Mouse (Mus musculus): ENCODE results near the gene Flt3l.
"Not testable (repeated sequence)": the region's sequence is repeated elsewhere in the genome, so short reads cannot be mapped to it uniquely, and the experiment has no call there.

Gene Flt3l

DNA sequence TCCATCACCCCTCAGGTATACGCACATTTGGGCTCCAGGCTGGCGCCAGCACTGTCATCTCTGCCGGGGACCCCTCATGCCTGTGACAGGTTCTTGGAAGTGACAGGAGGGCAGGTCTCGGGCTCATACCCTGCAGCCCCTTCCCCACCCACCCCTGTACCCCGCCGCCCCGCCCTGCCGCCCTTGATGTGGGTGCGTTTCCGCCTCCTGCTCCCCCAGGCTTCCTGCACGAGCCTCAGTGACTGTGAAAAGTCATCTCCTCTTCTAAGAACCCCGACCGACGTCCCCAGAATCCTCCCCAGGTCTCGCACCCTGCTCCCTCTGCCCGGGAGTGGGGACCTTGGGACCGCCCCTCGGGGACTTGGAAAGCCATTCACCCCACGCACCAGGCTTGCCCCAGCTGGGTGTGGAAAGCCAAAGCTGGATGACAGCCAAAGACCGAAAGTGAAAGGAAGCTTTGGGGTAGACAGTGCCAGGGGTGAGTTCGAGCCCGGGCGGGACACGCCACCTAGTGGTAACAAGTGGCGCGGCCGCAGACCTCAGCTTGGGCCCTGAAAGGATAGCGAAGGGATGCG lies at the start of gene Flt3l, which contains the start of gene Gm45713:
TSS of gene Flt3l (minus strand) at position 440 of the 575 bp plus-strand sequence.
TSS of gene Gm45713 (minus strand) at position 239 of the 575 bp plus-strand sequence.
- peak; percentile 72 for DNase-seq (ENCODE audit: low read depth, low spot score)

DNA sequence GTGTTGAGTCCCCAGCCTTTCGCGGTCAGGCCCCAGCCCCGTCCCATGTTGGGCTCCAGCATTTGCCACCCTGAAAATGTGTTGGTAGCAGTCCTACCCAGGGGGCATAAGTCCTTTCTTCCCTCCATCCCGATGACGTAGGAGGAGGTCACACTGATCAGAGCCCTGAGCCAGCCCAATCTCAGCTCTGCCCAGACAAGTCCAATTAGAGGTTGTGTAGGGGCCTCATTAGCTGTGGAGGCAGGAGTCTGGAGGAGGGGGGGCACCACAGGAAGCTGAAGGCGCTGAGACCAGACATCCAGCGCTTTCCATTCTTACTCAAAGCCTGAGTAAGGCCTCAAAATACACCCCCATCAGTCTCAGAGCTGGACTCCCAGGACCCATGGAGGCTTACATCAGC lies 49.7 kb upstream of the Flt3l start:
- DNase-seq (ENCODE audit: low read depth, low spot score): no peak

DNA sequence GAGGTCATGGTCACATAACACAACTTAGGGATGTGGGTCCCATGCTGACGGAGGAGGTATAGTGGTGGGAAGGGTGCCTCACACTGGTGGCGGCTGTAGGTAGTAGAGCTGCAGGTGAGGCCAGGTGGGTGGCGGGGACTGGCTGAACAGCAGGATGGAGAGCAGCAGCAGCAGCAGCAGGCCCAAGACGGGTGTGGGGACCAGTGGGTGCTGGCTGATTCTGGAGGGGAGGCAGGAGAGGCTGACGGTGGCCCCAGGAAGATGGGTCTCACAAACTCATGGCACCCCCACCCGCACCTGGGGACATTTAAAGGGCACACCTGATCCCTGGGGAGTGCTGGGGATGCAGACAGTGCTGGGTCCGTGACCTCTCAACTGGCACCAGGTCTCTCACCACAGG lies 47.4 kb upstream of the Flt3l start:
- DNase-seq (ENCODE audit: low read depth, low spot score): no peak

DNA sequence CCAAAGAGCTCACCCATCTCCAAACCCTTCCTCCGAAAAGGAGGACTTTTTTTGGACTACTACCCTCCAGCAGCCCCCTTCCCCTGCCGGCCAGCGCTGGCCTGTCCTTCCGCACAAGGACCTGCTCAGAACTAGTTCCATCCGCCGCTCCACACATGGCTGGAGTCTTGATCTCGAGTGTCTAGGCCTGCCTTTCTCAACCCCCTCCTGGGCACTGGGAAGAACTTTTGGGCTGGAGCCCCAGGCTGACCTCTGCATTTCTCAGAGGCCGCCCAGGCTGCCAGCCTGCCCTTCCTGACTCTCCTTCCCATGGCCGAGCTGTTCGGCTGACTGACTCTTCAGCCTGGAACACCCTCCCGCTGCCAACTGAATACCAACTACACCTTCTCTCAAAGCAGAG lies 46.4 kb upstream of the Flt3l start:
- DNase-seq (ENCODE audit: low read depth, low spot score): no peak

DNA sequence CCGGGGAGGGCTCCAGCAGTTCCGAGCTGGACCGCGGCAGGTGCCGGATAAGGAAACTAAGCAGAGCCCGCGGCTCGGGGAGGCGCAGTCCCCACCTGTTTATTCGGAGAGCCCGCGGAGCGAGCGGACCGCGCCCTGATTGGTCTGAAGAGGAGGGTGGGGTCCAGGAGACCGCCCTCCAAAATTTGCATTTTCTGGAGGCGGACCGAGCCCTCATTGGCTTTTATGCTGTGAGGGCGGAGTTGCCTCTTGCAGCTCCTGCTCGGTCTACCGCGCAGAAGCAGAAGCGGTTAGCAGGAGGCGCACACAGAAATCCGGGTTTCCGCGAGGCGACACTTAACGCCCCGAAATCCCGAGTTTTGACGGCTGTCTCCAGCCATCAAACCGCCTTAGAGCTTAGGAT lies 46.0 kb upstream of the Flt3l start:
- peak; percentile 92 for DNase-seq (ENCODE audit: low read depth, low spot score)

DNA sequence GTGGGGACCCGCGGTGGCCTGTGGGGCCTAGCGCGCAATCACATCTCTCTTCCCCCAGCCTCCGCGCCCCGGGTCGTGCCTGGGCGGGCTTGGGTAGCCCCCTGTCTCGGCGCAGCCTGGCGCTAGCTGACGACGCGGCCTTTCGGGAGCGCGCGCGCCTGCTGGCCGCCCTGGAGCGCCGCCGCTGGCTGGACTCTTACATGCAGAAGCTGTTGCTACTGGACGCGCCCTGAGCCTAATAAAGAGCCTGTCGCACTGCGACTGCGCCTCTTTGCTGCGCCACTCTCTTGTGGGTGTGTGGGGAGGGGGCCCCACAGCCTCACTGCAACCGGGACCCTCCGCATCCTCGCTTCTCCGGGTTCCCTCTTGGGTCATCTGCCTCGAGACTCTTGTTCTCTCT lies 45.3 kb upstream of the Flt3l start:
- DNase-seq (ENCODE audit: low read depth, low spot score): no peak

DNA sequence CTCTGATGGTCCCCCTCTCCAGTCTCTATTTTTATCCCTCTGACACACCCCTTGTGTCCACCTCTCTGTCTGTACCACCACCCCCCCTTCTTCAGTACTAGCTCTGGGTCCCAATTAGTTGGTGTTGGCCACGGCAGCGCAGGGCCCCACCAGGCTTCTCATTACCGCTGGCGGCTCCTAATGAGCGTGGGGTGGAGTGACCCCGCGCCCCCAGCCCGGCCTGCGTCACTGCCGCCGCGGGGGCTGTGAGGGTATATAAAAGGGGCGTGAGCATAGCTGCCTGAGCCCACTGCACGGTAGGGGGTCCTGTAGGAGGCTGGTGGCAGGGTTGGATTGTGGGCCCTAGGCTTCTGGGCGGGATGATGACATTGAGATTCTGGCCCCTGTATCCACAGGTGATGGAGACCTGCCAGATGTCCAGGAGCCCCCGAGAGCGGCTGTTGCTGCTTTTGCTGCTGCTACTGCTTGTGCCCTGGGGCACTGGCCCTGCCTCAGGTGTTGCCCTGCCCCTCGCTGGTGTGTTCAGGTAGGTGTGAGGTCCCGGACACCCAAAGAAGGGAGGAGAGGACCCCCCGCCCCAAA lies 44.8 kb upstream of the Flt3l start, which contains the start of gene Pth2:
TSS of gene Pth2 (plus strand) at position 100 of the 582 bp plus-strand sequence.
- no peak for DNase-seq (ENCODE audit: low read depth, low spot score)

DNA sequence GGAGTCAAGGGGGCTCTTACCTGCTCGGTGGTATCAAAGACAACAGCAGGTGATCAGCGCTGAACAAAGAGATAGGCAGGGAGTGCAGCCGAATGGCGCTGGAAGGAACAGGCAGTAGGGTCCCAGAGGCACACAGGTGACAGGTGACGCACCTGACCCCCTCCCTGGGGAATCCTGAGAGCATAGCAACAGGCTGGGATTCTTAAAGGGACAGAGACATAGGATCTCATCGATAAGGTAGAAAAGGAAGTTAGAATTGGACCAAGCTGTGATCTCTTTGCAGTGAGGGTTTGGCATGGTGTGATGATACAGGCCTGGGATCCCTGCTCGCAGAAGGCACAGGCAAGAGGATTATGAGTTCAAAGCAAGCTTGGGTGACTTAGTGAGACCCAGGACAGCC lies 43.2 kb upstream of the Flt3l start, which contains the start of gene Gfy:
TSS of gene Gfy (minus strand) at position 101 of the 400 bp plus-strand sequence.
- DNase-seq (ENCODE audit: low read depth, low spot score): no peak

DNA sequence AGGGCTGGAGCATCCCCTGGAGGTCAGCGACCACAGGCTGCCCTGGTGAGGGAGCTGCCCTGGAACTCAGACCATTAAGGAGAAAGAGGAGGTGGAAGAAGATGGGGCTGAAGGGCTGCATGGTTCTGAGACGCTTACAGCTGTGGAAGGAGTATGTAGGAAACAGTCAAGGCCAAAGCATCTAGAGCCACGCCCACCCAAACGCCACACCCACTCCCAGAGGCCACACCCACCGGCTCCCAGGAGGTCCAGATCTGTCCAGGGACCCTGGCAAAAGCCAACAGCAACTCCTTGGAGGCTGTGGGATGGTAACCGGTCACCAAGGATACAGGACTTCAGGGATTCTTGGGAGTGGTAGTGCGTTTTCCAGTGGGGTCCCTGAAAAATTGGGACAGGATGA lies 42.3 kb upstream of the Flt3l start:
- no peak for DNase-seq (ENCODE audit: low read depth, low spot score)

DNA sequence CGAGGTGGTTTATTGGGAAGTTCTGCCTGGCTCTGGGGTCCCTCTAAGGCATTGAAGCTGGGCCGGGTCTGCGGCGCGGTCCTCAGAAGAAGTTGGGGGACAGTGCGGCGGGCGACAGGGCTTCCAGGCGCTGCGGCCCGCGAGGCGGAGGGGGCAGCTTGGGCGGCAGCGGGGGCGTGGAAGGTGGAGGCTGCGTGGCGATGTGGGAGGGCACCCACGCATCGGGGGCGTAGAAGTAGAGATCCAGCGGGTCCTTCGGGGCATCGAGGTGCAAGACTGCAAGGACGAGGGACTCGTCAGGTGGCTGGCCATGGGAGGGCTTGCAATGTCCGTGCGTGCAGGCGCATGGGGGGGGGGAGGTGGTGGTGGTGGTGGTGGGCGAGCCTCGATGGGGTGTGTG lies 40.1 kb upstream of the Flt3l start:
- no peak for DNase-seq (ENCODE audit: low read depth, low spot score)

DNA sequence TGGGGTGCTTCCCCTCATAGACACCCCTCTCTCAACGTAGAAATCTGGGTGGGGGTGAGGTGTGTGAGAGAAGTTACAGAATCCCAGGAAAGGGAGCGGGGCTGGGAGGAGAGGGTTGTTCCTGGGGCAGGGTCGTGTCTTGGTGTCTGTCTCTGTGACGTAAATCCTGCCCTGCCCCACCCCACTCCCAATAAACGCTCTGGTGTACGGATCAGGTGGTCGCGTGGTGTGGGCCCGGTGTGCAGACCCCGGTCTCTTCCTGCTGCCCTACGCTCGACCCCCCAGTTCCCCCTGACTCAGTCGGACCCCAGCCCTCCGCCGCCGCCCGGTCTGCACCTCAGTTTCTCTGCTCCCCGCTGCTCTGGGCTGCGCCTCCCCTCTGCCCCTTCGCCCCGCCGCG lies 39.7 kb upstream of the Flt3l start:
- no peak for DNase-seq (ENCODE audit: low read depth, low spot score)

DNA sequence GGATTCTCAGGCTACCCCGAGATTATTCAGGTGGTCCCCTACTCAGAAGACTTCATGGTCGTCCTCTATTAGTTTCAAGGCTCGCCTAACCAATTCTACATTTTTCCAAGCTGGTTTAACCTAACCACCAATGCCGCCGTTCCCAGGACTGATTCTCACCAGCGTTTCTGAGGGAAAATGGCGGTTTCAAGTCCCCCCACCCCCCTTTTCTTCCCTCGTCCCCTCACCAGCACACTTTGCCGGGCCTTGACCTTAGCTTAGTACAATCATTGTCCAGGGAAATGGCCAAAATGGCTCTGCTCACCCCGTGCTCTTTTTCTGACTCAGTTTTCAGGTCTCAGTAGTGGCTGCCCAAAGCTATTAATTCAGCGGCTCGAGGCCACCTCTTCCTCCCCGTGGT lies 39.2 kb upstream of the Flt3l start:
- no peak for DNase-seq (ENCODE audit: low read depth, low spot score)

DNA sequence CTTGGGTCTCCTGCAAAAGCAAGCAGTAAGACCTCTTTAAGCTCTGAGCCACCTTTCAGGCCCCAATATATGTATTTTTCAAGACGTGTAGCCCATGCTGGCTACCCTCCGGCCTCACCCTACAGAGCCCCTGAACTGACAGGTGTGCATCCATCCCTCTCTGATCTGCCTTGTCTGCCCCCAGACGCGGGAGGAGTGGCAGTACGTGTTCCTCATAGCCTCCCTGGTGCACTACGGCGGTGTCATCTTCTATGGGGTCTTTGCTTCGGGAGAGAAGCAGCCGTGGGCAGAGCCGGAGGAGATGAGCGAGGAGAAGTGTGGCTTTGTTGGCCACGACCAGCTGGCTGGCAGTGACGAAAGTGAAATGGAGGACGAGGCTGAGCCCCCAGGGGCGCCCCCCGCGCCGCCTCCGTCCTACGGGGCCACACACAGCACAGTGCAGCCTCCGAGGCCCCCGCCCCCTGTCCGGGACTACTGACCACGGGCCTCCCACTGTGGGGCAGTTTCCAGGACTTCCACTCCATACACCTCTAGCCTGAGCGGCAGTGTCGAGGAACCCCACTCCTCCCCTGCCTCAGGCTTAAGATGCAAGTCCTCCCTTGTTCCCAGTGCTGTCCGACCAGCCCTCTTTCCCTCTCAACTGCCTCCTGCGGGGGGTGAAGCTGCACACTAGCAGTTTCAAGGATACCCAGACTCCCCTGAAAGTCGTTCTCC lies 38.5 kb upstream of the Flt3l start:
- no peak for DNase-seq (ENCODE audit: low read depth, low spot score)

DNA sequence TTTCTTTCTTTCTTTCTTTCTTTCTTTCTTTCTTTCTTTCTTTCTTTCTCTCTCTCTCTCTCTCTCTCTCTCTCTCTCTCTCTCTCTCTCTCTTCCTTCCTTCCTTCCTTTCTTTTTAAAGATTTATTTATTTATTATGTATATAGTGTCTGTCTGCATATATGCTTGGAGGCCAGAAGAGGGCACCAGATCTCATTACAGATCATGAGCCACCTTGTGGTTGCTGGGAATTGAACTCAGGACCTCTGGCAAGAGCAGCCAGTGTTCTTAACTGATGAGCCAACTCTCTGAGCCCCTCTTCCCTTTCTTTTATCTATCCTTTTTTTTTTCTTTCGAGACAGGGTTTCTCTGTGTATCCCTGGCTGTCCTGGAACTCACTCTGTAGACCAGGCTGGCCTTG lies 37.5 kb upstream of the Flt3l start:
- DNase-seq (ENCODE audit: low read depth, low spot score): not testable (repeated sequence)

DNA sequence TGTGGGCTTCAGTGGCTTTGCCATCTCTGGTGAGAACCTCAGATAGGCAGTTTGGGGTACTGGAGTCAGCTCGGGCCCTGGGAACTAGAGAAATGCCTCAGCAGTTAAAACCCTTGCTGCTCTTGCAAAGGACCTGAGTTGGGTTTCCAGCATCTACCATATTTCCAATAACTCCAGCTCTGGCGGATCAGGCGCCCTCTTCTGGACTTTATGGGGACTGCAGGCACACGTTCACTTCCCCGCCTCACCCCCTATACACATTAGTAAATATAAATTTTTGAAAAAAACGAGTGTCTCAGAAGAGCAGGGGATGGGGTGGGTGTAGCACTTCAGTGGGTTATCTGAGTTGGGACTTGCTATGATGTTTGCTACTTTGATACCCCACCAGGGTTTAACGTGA lies 36.7 kb upstream of the Flt3l start:
- DNase-seq (ENCODE audit: low read depth, low spot score): no peak

DNA sequence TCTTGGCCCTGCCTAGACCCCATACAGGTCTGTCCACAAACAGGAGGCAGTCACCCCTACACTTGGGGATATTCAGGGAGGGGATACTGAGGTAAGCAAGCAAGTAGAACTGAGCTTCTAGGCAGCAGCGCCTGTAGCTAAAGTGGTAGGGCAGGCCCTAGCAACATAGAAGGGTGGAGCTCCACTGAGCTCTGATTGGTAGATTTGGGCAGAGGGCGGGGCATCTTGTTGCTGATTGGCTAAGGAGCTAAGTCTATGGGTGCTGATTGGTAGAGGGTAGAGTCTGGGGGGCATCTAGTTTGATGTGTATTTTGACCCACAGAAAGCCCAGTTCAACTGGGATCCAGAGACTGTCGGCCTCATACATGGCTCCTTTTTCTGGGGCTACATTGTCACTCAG lies 33.3 kb upstream of the Flt3l start:
- no peak for DNase-seq (ENCODE audit: low read depth, low spot score)

DNA sequence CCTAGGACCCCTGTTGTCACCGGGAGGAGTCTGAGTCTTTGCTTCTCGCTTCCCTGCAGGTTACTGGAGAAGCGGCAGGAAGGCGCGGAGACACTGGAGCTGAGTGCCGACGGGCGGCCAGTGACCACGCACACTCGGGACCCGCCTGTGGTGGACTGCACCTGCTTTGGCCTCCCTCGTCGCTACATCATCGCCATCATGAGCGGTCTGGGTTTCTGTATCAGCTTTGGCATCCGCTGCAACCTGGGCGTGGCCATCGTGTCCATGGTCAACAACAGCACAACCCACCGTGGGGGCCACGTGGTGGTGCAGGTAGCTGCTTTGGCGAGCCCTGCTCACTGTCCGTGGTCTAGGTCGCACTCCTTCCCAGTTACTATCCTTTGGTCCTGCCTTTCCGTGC lies 32.4 kb upstream of the Flt3l start:
- DNase-seq (ENCODE audit: low read depth, low spot score): no peak

DNA sequence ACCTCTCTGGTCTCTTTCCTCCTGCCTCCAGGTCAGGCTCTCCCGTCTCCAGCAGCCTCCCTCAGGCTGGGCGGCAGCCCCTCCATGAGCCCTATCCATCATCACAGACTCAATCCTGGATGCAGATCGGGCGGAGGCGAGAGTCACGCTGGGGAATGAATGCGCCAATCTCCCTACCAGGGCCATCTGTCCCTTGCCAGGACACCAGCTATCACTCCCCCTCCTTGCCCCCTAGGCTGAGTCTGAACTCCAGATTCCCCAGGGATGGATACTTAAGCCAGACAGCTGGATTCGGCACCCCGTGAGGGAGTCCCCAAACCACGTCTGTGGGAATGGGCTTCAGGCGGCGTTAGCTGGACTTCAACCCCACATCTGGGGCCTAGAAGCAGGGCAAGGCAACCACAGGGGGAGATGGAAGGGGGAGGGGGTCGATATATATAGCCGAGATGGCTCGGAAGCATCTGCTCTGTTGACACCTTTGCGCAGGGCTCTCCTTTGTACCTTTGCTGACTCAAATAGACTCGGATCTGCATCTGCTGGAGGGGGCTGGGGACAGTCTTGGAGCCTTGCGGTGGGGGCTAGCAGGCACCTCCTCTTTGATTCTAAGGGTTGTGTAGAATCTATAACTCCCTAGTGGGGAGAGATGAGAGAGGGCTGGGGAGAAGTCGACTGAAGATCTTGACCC lies 31.7 kb upstream of the Flt3l start:
- DNase-seq (ENCODE audit: low read depth, low spot score): no peak

DNA sequence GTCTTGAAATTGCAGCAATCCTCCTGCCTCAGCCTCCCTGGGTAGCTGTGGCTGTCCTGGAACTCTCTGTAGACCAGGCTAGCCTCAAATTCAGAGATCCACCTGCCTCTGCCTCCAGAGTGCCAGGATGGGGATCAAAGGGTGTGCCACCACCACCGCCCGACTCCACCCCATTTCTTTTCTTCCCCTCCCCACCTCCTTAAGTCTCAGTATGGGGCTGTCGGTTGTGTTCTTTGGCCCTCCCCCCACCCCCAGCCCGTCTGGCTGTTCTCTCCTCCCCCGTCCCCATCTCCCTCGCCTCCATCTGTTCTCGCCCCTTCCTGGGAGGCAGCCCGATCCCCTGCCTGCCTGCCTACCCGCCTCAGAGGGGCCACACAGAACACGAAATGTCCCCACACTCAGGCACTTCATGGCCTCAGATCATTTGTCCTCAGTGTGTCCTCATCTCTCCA lies 30.7 kb upstream of the Flt3l start:
- no peak for DNase-seq (ENCODE audit: low read depth, low spot score)

DNA sequence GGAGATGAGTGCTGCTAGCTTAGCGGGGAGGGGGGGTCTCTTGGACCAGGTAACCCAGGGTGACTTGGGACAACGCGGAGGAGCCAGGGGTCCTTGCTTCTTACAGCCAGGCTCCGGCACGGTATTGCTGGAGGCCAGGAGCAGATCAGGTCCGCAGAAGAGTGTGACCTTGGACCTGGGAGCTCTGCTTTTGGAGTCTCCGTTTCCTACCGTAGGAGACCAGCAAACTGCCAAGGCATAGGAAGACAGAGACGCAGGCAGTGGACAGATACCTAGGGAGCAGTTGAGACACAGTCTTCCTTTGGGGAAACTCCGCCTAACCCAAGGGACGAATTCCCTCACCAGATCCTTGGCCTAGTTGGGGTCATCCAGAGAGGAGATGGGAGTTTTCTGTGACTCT lies 29.5 kb upstream of the Flt3l start:
- DNase-seq (ENCODE audit: low read depth, low spot score): no peak

DNA sequence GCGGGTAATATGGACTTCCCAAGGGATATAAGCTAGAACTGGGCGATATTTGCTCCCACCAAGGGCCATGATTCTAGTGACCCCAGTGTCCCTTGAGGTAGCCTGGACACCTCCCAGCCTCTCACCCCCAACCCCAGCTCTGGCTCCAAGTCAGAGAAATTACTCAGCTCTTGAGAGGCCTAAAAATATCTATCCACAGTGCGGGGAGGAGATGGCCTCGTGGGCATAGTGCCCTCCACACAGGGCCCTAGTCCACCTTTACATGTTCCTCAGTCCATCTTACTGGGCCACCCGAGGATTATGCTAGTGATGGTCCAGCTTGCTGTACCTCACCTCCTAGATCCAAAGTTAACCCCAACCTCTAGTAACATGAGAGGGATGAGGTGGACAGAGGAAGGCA lies 28.6 kb upstream of the Flt3l start:
- DNase-seq (ENCODE audit: low read depth, low spot score): no peak

DNA sequence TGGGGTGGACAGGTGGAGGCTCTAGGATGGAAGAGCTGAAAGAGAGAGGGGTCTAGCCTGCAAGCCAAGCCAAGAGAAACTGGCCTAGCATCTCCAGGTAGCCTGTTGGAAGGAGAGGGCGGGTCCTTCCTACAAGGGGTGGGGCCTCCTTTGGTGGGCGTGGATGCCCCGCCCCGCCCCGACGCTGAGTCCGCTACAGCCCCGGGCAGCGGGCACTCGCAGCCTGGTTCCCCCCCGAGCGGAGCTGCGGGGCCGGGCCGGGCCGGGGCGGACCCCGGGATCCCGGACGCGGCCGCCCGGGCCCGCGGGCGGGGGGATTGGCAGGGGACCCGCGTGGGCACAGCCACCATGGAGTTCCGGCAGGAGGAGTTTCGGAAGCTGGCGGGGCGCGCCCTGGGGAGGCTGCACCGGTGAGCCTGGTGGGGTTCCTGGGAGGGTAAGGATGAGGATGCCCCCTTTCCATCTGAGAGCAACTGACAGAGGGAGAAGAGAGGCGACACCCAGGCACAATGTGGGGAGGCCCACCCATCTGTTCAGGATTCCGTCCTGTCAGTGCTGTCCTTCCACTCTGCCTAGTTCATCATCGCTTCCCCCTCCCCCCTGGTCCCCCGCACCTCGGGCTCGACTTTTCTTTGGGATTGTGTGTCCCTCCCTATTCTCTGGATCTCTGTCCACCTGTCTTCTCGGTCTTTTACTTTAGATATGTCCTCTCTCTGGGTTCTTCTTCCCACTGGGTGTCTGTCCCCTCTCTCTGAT lies 27.7 kb upstream of the Flt3l start, which contains the start of gene Slc17a7:
TSS of gene Slc17a7 (plus strand) at position 215 of the 756 bp plus-strand sequence.
- DNase-seq (ENCODE audit: low read depth, low spot score): no peak
